Mouse (Mus musculus) adrenal gland, postnatal 25 days (tissue): ENCODE results near the gene Zmynd8. TPM values are rescaled to one million over a fixed set of nuclear protein-coding genes. Genes with fewer than 3 reads are reported as not detected.
A peak's percentile ranks its signal among the peaks of the same experiment; 100 is the strongest.

Source experiments
- DNase-seq: peaks from one replicate; pipeline ENCODE4 v3.0.0; 2021; ENCODE audit warnings: mixed read lengths
- long read RNA-seq: library from polyadenylated mRNA; stranded (forward); transcript quantifications from one replicate; pipeline ENCODE4 v2.0.0, GENCODE M21; 2021
- total RNA-seq: library from RNA; stranded (reverse); gene quantifications from 2 replicates; pipeline ENCODE4 v1.2.3, GENCODE M21; 2021

Gene Zmynd8
- 57.4 and 73.1 TPM in 2 replicates for total RNA-seq
- long read RNA-seq, partial matches to known transcripts, result 12 of 18 reads
- long read RNA-seq, other reads (novel, unspliced or antisense), result 6 of 18 reads

GRCm38 (mm10) chr2:165898202-165899194, at the start of gene Zmynd8:
TSS of gene Zmynd8 (minus strand) at chr2:165899016.
- no peak for DNase-seq

GRCm38 (mm10) chr2:165948007-165948406, 49.2 kb upstream of the Zmynd8 start:
- DNase-seq, result no peak

GRCm38 (mm10) chr2:165946046-165946564, 47.3 kb upstream of the Zmynd8 start:
- DNase-seq, result no peak

GRCm38 (mm10) chr2:165944576-165945351, 45.9 kb upstream of the Zmynd8 start:
- DNase-seq, result no peak

GRCm38 (mm10) chr2:165943113-165943512, 44.3 kb upstream of the Zmynd8 start:
- DNase-seq, result no peak

GRCm38 (mm10) chr2:165936106-165936505, 37.3 kb upstream of the Zmynd8 start:
- DNase-seq, result no peak

GRCm38 (mm10) chr2:165927705-165928104, 28.9 kb upstream of the Zmynd8 start:
- no peak for DNase-seq

GRCm38 (mm10) chr2:165926191-165926590, 27.4 kb upstream of the Zmynd8 start:
- no peak for DNase-seq

- no peak for DNase-seq
Measured at GRCm38 (mm10) chr2:165925144-165925543, 26.3 kb upstream of the Zmynd8 start.

GRCm38 (mm10) chr2:165924695-165925094, 25.9 kb upstream of the Zmynd8 start:
- no peak for DNase-seq

GRCm38 (mm10) chr2:165923715-165924114, 24.9 kb upstream of the Zmynd8 start:
- no peak for DNase-seq

GRCm38 (mm10) chr2:165922994-165923393, 24.2 kb upstream of the Zmynd8 start:
- no peak for DNase-seq

GRCm38 (mm10) chr2:165922047-165922728, 23.4 kb upstream of the Zmynd8 start:
- DNase-seq, result no peak

- DNase-seq, result peak; percentile 96
Measured at GRCm38 (mm10) chr2:165914298-165914697, 15.5 kb upstream of the Zmynd8 start.

GRCm38 (mm10) chr2:165913073-165913472, 14.3 kb upstream of the Zmynd8 start:
- no peak for DNase-seq

GRCm38 (mm10) chr2:165909731-165910130, 10.9 kb upstream of the Zmynd8 start:
- DNase-seq, result no peak

GRCm38 (mm10) chr2:165907199-165907598, 8.4 kb upstream of the Zmynd8 start:
- no peak for DNase-seq

- no peak for DNase-seq
Measured at GRCm38 (mm10) chr2:165906332-165906945, 7.6 kb upstream of the Zmynd8 start.

- no peak for DNase-seq
Measured at GRCm38 (mm10) chr2:165901127-165901384, 2.2 kb upstream of the Zmynd8 start.

GRCm38 (mm10) chr2:165900351-165901126, 1.7 kb upstream of the Zmynd8 start:
- DNase-seq, result no peak

GRCm38 (mm10) chr2:165899923-165900322, 1.1 kb upstream of the Zmynd8 start:
- no peak for DNase-seq
